Mouse (Mus musculus): Measurements from ENCODE around the gene Ablim1. TPM values are rescaled to one million over a fixed set of nuclear protein-coding genes. Genes with fewer than 3 reads are reported as not detected.

Ablim1 gene
- polyA plus RNA-seq, 1 experiment from 2014 or later = 30.2 TPM

DNA sequence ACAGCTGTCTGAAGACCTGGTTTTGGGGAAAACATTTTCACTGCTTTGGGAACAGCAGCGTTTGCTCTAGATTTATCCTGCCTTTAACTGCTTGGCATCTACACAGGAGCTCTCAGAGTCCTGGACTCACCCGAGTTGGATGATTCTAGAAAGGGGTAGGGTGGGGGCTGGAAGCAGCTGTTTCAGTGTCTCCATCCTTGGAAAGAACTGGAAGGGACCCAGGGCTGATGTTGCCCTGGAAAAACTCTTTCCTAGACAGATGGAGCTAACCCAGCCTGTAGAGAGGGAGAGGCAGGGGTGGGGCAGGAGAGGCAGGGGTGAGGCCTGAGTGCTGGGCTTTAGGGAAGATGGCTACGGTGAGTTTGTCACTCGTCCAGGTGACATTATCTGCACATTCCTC lies 330.5 kb downstream of the Ablim1 start:
- DNase-seq (ENCODE audit: low spot score) (no peak), ATAC-seq (replicated peaks; ENCODE audit: low FRiP score, low TSS enrichment, low read depth) (no peak)
- Histone ChIP-seq H3K4me3 (ENCODE audit: low read depth, low read length) (no peak overlapping the region), H3K27me3 (replicated peaks; ENCODE audit: control insufficient read depth, insufficient read depth, low read length) (no peaks in the 10 kb centered on the region), H3K27ac (ENCODE audit: low read depth) (peak overlapping the region; percentile 74), H3K4me1 (replicated peaks; ENCODE audit: control insufficient read depth, insufficient read depth, low read length) (peaks cover 39% of the 10 kb centered on the region), H3K4me2 (ENCODE audit: low read length) (no peak overlapping the region), H3K36me3 (ENCODE audit: control insufficient read depth, insufficient read depth, low read length) (no peaks in the 10 kb centered on the region), H3K9me3 (ENCODE audit: control insufficient read depth, low read length) (no peaks in the 10 kb centered on the region), H3K9ac (ENCODE audit: low read length) (no peak overlapping the region)
- WGBS = 51% methylated on average over 4 of the region's 4 CpGs

DNA sequence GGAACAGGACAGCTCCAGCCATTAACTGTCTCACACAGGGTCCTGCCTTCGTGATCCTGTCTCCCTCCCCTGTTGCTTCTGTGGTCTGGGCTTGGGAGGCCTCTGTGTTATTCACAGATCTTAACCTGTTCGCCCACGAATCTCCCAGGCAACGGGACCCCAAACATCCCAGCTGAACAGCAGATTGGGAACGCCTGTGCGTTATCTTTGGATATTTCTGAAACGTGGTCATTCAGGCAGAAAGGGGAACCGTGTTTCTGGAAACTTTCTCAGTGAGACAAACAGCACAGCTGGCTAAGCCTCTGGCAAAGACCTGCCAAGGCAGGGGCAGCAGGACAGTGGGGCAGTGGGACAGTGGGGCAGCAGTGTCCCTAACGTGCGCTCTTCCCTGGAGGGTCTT lies 331.0 kb downstream of the Ablim1 start:
- ATAC-seq (replicated peaks; ENCODE audit: low FRiP score, low TSS enrichment, low read depth) (no peak), DNase-seq (ENCODE audit: low spot score) (no peak)
- H3K4me2 ChIP-seq (ENCODE audit: low read length) = no peak overlapping the region
- no peaks in the 10 kb centered on the region for H3K27me3 ChIP-seq (replicated peaks; ENCODE audit: control insufficient read depth, insufficient read depth, low read length)
- H3K27ac ChIP-seq (ENCODE audit: low read depth) = peak overlapping the region; percentile 74
- 57% methylated on average over 10 of the region's 10 CpGs for WGBS
- H3K36me3 ChIP-seq (ENCODE audit: control insufficient read depth, insufficient read depth, low read length) = no peaks in the 10 kb centered on the region
- H3K4me3 ChIP-seq (ENCODE audit: low read depth, low read length) = no peak overlapping the region
- no peaks in the 10 kb centered on the region for H3K9me3 ChIP-seq (ENCODE audit: control insufficient read depth, low read length)
- H3K9ac ChIP-seq (ENCODE audit: low read length) = no peak overlapping the region
- H3K4me1 ChIP-seq (replicated peaks; ENCODE audit: control insufficient read depth, insufficient read depth, low read length) = peaks cover 34% of the 10 kb centered on the region

Other genes with a start within 250 kb of the Ablim1 start
- 16.4 and 18.2 TPM in 2 replicates for gene Fam160b1, start 45.8 kb upstream of the Ablim1 start, polyA plus RNA-seq (2014; fragmentation: Nextera tagmentation; extraction: Ambion mirVana)
- gene Trub1, start 138.0 kb upstream of the Ablim1 start, polyA plus RNA-seq (2014; fragmentation: Nextera tagmentation; extraction: Ambion mirVana) = 27.6 and 28.7 TPM in 2 replicates